Mouse (Mus musculus) thymus, postnatal 25 days (tissue): ENCODE results near the gene Actr5.

Source experiments
- DNase-seq: peaks from one replicate; pipeline ENCODE4 v3.0.0; 2022

The Actr5 gene

GRCm38 (mm10) chr2:158614418-158614955 is 10.2 kb upstream of the Actr5 start:
- no peak for DNase-seq

- no peak for DNase-seq
Measured at GRCm38 (mm10) chr2:158615161-158615680, 9.5 kb upstream of the Actr5 start.

GRCm38 (mm10) chr2:158615702-158616101 is 9.0 kb upstream of the Actr5 start:
- DNase-seq, result no peak

- DNase-seq, result no peak
Measured at GRCm38 (mm10) chr2:158616296-158616695, 8.4 kb upstream of the Actr5 start.

- no peak for DNase-seq
Measured at GRCm38 (mm10) chr2:158616790-158617189, 7.9 kb upstream of the Actr5 start.

- no peak for DNase-seq
Measured at GRCm38 (mm10) chr2:158625231-158625630, 543 bp downstream of the Actr5 start.

GRCm38 (mm10) chr2:158625697-158626096 is 1.0 kb downstream of the Actr5 start:
- DNase-seq, result no peak

GRCm38 (mm10) chr2:158628858-158629257 is 4.2 kb downstream of the Actr5 start:
- no peak for DNase-seq

GRCm38 (mm10) chr2:158629414-158629813 is 4.7 kb downstream of the Actr5 start:
- no peak for DNase-seq

- DNase-seq, result no peak
Measured at GRCm38 (mm10) chr2:158631873-158632272, 7.2 kb downstream of the Actr5 start.

- peak; percentile 76 for DNase-seq
Measured at GRCm38 (mm10) chr2:158641869-158642268, 17.2 kb downstream of the Actr5 start.

- DNase-seq, result no peak
Measured at GRCm38 (mm10) chr2:158642587-158642986, 17.9 kb downstream of the Actr5 start.

- no peak for DNase-seq
Measured at GRCm38 (mm10) chr2:158643791-158644190, 19.1 kb downstream of the Actr5 start.

GRCm38 (mm10) chr2:158651159-158651908 is 26.6 kb downstream of the Actr5 start:
- DNase-seq, result no peak

- peak; percentile 83 for DNase-seq
Measured at GRCm38 (mm10) chr2:158652985-158653384, 28.3 kb downstream of the Actr5 start.

- DNase-seq, result no peak
Measured at GRCm38 (mm10) chr2:158654717-158655116, 30.0 kb downstream of the Actr5 start.

- no peak for DNase-seq
Measured at GRCm38 (mm10) chr2:158655806-158656205, 31.1 kb downstream of the Actr5 start.

- DNase-seq, result no peak
Measured at GRCm38 (mm10) chr2:158658822-158659221, 34.1 kb downstream of the Actr5 start.

GRCm38 (mm10) chr2:158659346-158659745 is 34.7 kb downstream of the Actr5 start:
- DNase-seq, result no peak

GRCm38 (mm10) chr2:158665098-158665497 is 40.4 kb downstream of the Actr5 start, which contains the start of gene Ppp1r16b:
Gene Ppp1r16b (plus strand): TSS chr2:158665398.
- no peak for DNase-seq

- DNase-seq, result peak; percentile 66
Measured at GRCm38 (mm10) chr2:158666071-158666800, 41.5 kb downstream of the Actr5 start.

- peak; percentile 89 for DNase-seq
Measured at GRCm38 (mm10) chr2:158667022-158667670, 42.5 kb downstream of the Actr5 start.
